Mouse (Mus musculus): ENCODE measurements at regions not wholly inside any gene's neighbourhood (a gene's known extent, or its start where the extent isn't known, plus 50 kb on each side); places are given as distances from the start of the nearest gene placed in this dataset.

- H3K4me1 ChIP-seq (ENCODE audit: control insufficient read depth, insufficient read depth, insufficient read length) = peaks cover 3% of the 10 kb centered on the region; the same call in 1 of the 2 replicates
- H3K4me3 ChIP-seq (ENCODE audit: extremely low read depth, insufficient read depth, insufficient read length) = no peak overlapping the region
- WGBS = 89% methylated on average over 18 of the region's 18 CpGs
- no peaks in the 10 kb centered on the region for H3K27me3 ChIP-seq (ENCODE audit: control insufficient read depth, insufficient read depth, low read length)
- no peak for TF ChIP-seq POLR2A (IDR thresholded peaks at IDR 0.05; ENCODE audit: low read depth, low read length)
- no peak for TF ChIP-seq CTCF (IDR thresholded peaks at IDR 0.05; ENCODE audit: extremely low read depth, insufficient read depth, insufficient read length, insufficient replicate concordance)
- H3K27ac ChIP-seq (ENCODE audit: insufficient read depth, low read length) = no peak overlapping the region
- no peak for DNase-seq (ENCODE audit: low read depth in 1 of 2, low spot score in 2 of 2)
- H3K36me3 ChIP-seq (ENCODE audit: control insufficient read depth, insufficient read depth, low read length) = no peaks in the 10 kb centered on the region
Observed at GRCm38 (mm10) chr13:112188741-112189476, 99.3 kb upstream of the Ankrd55 start.

- Histone ChIP-seq H3K27me3 (ENCODE audit: control insufficient read depth, insufficient read depth, low read length) (no peaks in the 10 kb centered on the region), H3K4me3 (ENCODE audit: extremely low read depth, insufficient read depth, insufficient read length) (no peak overlapping the region), H3K4me1 (ENCODE audit: control insufficient read depth, insufficient read depth, insufficient read length) (peaks cover 3% of the 10 kb centered on the region; the same call in 1 of the 2 replicates), H3K36me3 (ENCODE audit: control insufficient read depth, insufficient read depth, low read length) (no peaks in the 10 kb centered on the region), H3K27ac (ENCODE audit: insufficient read depth, low read length) (no peak overlapping the region)
- no peak for DNase-seq (ENCODE audit: low read depth in 1 of 2, low spot score in 2 of 2)
- WGBS = 50% methylated on average over 5 of the region's 5 CpGs
- TF ChIP-seq CTCF (IDR thresholded peaks at IDR 0.05; ENCODE audit: extremely low read depth, insufficient read depth, insufficient read length, insufficient replicate concordance) = no peak
- no peak for TF ChIP-seq POLR2A (IDR thresholded peaks at IDR 0.05; ENCODE audit: low read depth, low read length)
Observed at GRCm38 (mm10) chr13:112189605-112190004, 98.6 kb upstream of the Ankrd55 start.

GRCm38 (mm10) chr13:112192192-112192905 lies 95.9 kb upstream of the Ankrd55 start:
- Histone ChIP-seq H3K27ac (ENCODE audit: insufficient read depth, low read length) (no peak overlapping the region), H3K4me1 (ENCODE audit: control insufficient read depth, insufficient read depth, insufficient read length) (peaks cover under 1% of the 10 kb centered on the region; the same call in 1 of the 2 replicates), H3K27me3 (ENCODE audit: control insufficient read depth, insufficient read depth, low read length) (no peaks in the 10 kb centered on the region), H3K36me3 (ENCODE audit: control insufficient read depth, insufficient read depth, low read length) (no peaks in the 10 kb centered on the region), H3K4me3 (ENCODE audit: extremely low read depth, insufficient read depth, insufficient read length) (no peak overlapping the region)
- 87% methylated on average over 9 of the region's 9 CpGs for WGBS
- TF ChIP-seq POLR2A (IDR thresholded peaks at IDR 0.05; ENCODE audit: low read depth, low read length) (no peak), CTCF (IDR thresholded peaks at IDR 0.05; ENCODE audit: extremely low read depth, insufficient read depth, insufficient read length, insufficient replicate concordance) (no peak)
- DNase-seq (ENCODE audit: low read depth in 1 of 2, low spot score in 2 of 2) = no peak

- Histone ChIP-seq H3K4me3 (ENCODE audit: extremely low read depth, insufficient read depth, insufficient read length) (no peak overlapping the region), H3K27me3 (ENCODE audit: control insufficient read depth, insufficient read depth, low read length) (no peaks in the 10 kb centered on the region), H3K36me3 (ENCODE audit: control insufficient read depth, insufficient read depth, low read length) (no peaks in the 10 kb centered on the region), H3K4me1 (ENCODE audit: control insufficient read depth, insufficient read depth, insufficient read length) (no peaks in the 10 kb centered on the region), H3K27ac (ENCODE audit: insufficient read depth, low read length) (no peak overlapping the region)
- TF ChIP-seq CTCF (IDR thresholded peaks at IDR 0.05; ENCODE audit: extremely low read depth, insufficient read depth, insufficient read length, insufficient replicate concordance) = no peak
- no peak for TF ChIP-seq POLR2A (IDR thresholded peaks at IDR 0.05; ENCODE audit: low read depth, low read length)
- 82% methylated on average over 5 of the region's 5 CpGs for WGBS
- DNase-seq (ENCODE audit: low read depth in 1 of 2, low spot score in 2 of 2) = no peak
Observed at GRCm38 (mm10) chr13:112193676-112194075, 94.6 kb upstream of the Ankrd55 start.

GRCm38 (mm10) chr13:112194991-112195390 lies 93.3 kb upstream of the Ankrd55 start:
- H3K27me3 ChIP-seq (ENCODE audit: control insufficient read depth, insufficient read depth, low read length) = no peaks in the 10 kb centered on the region

GRCm38 (mm10) chr13:112196789-112197188 lies 91.5 kb upstream of the Ankrd55 start:
- H3K27ac ChIP-seq (ENCODE audit: insufficient read depth, low read length) = no peak overlapping the region
- 20% methylated on average over 13 of the region's 13 CpGs for WGBS
- H3K27me3 ChIP-seq (ENCODE audit: control insufficient read depth, insufficient read depth, low read length) = no peaks in the 10 kb centered on the region
- no peak overlapping the region for H3K4me3 ChIP-seq (ENCODE audit: extremely low read depth, insufficient read depth, insufficient read length)
- peak in 1 of 2 experiments; percentile 28 for DNase-seq (ENCODE audit: low read depth in 1 of 2, low spot score in 2 of 2)
- no peaks in the 10 kb centered on the region for H3K36me3 ChIP-seq (ENCODE audit: control insufficient read depth, insufficient read depth, low read length)
- TF ChIP-seq POLR2A (IDR thresholded peaks at IDR 0.05; ENCODE audit: low read depth, low read length) (no peak), CTCF (IDR thresholded peaks at IDR 0.05; ENCODE audit: extremely low read depth, insufficient read depth, insufficient read length, insufficient replicate concordance) (peak; percentile 50; the same call in 1 of the 2 replicates)
- no peaks in the 10 kb centered on the region for H3K4me1 ChIP-seq (ENCODE audit: control insufficient read depth, insufficient read depth, insufficient read length)

More at GRCm38 (mm10) chr13:112194991-112195390, 93.3 kb upstream of the Ankrd55 start:
- H3K4me3 ChIP-seq (ENCODE audit: extremely low read depth, insufficient read depth, insufficient read length) = no peak overlapping the region
- no peak for DNase-seq (ENCODE audit: low read depth in 1 of 2, low spot score in 2 of 2)
- 82% methylated on average over 5 of the region's 5 CpGs for WGBS
- no peak for TF ChIP-seq POLR2A (IDR thresholded peaks at IDR 0.05; ENCODE audit: low read depth, low read length)
- no peak for TF ChIP-seq CTCF (IDR thresholded peaks at IDR 0.05; ENCODE audit: extremely low read depth, insufficient read depth, insufficient read length, insufficient replicate concordance)
- no peaks in the 10 kb centered on the region for H3K36me3 ChIP-seq (ENCODE audit: control insufficient read depth, insufficient read depth, low read length)
- H3K27ac ChIP-seq (ENCODE audit: insufficient read depth, low read length) = no peak overlapping the region
- H3K4me1 ChIP-seq (ENCODE audit: control insufficient read depth, insufficient read depth, insufficient read length) = no peaks in the 10 kb centered on the region

Data from spleen, adult 2 months (tissue).